17 mouse cellular contexts compared by ENCODE assay signal in genomic region chr16:37389201-37389905, GRCm38 (mm10). TPM values are rescaled to one million over a fixed set of nuclear protein-coding genes. Genes with fewer than 3 reads are reported as not detected.
"Had no signal": no experiment of that assay in that cellular context is flagged by ENCODE, and none has a peak within 500 bp of the region (broad histone marks: within the 10 kb centered on the region; RNA-seq: fewer than 3 reads in every experiment).

No protein-coding gene starts in this region.

- H3K9me3 ChIP-seq: liver, embryonic 13.5 days; midbrain, embryonic 15.5 days; neural tube, embryonic 13.5 days had no signal

- H3K4me3 ChIP-seq: left cerebral cortex, adult 2 months; liver, embryonic 13.5 days; midbrain, embryonic 15.5 days; neural tube, embryonic 13.5 days had no signal

- H3K27me3 ChIP-seq: midbrain, embryonic 15.5 days; neural tube, embryonic 13.5 days had no signal

- H3K27ac ChIP-seq: kidney, postnatal 0 days; left cerebral cortex, adult 2 months; liver, embryonic 13.5 days; midbrain, embryonic 15.5 days; neural tube, embryonic 13.5 days; stomach, postnatal 0 days had no signal

- H3K4me1 ChIP-seq: midbrain, embryonic 15.5 days had no signal

- DNase-seq: layer of hippocampus, postnatal 36 days; liver, embryonic 13.5 days; lung, adult 2 months; lung, postnatal 14 days; lung, postnatal 4 days; thymus, adult 2 months; thymus, postnatal 14 days; thymus, postnatal 4 days had no signal

- H3K36me3 ChIP-seq: liver, embryonic 13.5 days; midbrain, embryonic 15.5 days; neural tube, embryonic 13.5 days had no signal

- ATAC-seq: midbrain, embryonic 15.5 days had no signal

- H3K4me2 ChIP-seq: liver, embryonic 13.5 days; midbrain, embryonic 11.5 days; midbrain, embryonic 15.5 days; neural tube, embryonic 13.5 days had no signal

- H3K9ac ChIP-seq: liver, embryonic 13.5 days; midbrain, embryonic 15.5 days; neural tube, embryonic 13.5 days had no signal

RNA-seq across cellular contexts. Expression of gene Stxbp5l, which starts 4.6 kb away (rescaled TPM):
- polyA plus RNA-seq: liver, adult 2 months; lung, adult 2 months; small intestine, adult 2 months; spleen, adult 2 months had no signal
